Mouse (Mus musculus) spleen, adult 2 months (tissue): Measurements from ENCODE around the gene Tmem179. TPM values are rescaled to one million over a fixed set of nuclear protein-coding genes. Genes with fewer than 3 reads are reported as not detected.
A peak's percentile ranks its signal among the peaks of the same experiment; 100 is the strongest.

ENCODE experiments used
- DNase-seq, 2 experiments: peaks; one replicate each; pipeline versions ENCODE4 v3.0.0 to v3.0.0-alpha.2; 2012 to 2021; ENCODE audit warnings: low spot score in 2 of 2, low read depth in 1 of 2
- H3K27ac ChIP-seq: fragments of 200-500 bp; 2 replicates; pipeline ENCODE4 v1.5.1; 2012; ENCODE audit warnings: low read length, inconsistent platforms; ENCODE audit not compliant: insufficient read depth
- H3K27me3 ChIP-seq: fragments of 200-500 bp; 2 replicates; pipeline ENCODE4 v1.6.1; 2012; ENCODE audit warnings: mild to moderate bottlenecking, moderate library complexity, low read length, inconsistent platforms; ENCODE audit not compliant: control insufficient read depth, insufficient read depth
- H3K36me3 ChIP-seq: fragments of 200-500 bp; 2 replicates; pipeline ENCODE4 v1.6.1; 2012; ENCODE audit warnings: mild to moderate bottlenecking, low read length, inconsistent platforms; ENCODE audit not compliant: control insufficient read depth, insufficient read depth
- H3K4me1 ChIP-seq: fragments of 200-500 bp; 2 replicates; pipeline ENCODE4 v1.6.1; 2011; ENCODE audit warnings: inconsistent platforms; ENCODE audit not compliant: control insufficient read depth, insufficient read depth, insufficient read length
- H3K4me3 ChIP-seq: fragments of 200-500 bp; 2 replicates; pipeline ENCODE4 v1.5.1; 2011; ENCODE audit warnings: mild to moderate bottlenecking, inconsistent platforms; ENCODE audit not compliant: insufficient read depth, insufficient read length; ENCODE audit errors: extremely low read depth
- CTCF ChIP-seq: fragments of 200-500 bp; IDR thresholded peaks from 2 replicates; pipeline ENCODE4 v1.5.1; 2011; ENCODE audit warnings: mild to moderate bottlenecking, inconsistent platforms; ENCODE audit not compliant: insufficient read depth, insufficient read length, insufficient replicate concordance; ENCODE audit errors: extremely low read depth
- POLR2A ChIP-seq: fragments of 200-500 bp; IDR thresholded peaks from 2 replicates; pipeline ENCODE4 v1.6.1; 2011; ENCODE audit warnings: low read depth, low read length, inconsistent platforms
- whole genome bisulfite sequencing: fragments of 180-500 bp; shearing (Covaris S2); methylation state at CpG from one replicate; pipeline ENCODE4 v1.1.7; 2018; 5-methylcytosine and 5-hydroxymethylcytosine counted together
- polyA plus RNA-seq: library from polyadenylated mRNA; depleted of rRNA; stranded (reverse); fragments of >200 nt; gene quantifications from 2 replicates; pipeline ENCODE4 v1.2.3, GENCODE M21; 2012

Gene Tmem179
- polyA plus RNA-seq, 1 experiment, result 0.02 TPM

DNA sequence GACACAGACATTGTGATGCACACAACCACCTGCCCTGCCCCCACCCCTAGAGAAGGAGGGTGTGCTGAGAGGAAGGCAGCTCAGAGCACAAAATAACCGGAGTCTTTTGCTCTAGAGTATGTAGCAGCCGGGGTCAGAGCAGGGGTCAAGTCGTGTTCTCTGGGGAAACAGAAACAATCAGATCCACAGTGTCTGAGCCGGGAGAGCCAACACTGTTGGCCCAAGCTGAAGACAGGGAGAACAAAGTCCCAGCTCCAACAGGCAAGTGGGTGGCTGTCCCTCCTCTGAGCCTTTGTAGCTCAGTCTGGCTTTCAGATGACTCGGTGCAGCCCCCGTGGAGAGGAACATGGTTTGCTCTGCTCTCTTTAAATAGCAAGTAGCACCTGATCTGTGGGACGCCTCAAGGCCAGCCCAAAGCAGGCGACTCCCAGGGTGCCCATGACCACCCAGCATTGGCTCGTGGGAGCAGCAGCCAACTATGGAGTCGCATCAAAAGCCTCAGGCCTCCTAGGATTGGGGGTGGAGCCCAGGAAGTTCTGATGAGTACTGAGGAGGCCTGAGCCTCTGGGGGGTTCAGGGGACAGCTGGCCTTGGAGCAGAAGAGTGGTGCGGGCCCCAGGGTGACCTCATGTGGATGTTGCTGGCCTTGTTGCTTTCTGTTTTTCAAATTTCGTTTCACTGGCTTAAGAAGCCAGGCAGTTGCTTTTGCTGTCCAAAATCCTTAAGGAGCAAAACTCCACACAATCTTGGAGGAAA lies 28.6 kb upstream of the Tmem179 start:
- TF ChIP-seq POLR2A, result no peak
- TF ChIP-seq CTCF, result no peak
- DNase-seq, result no peak
- Histone ChIP-seq H3K36me3 (no peaks in the 10 kb centered on the region), H3K4me3 (no peak overlapping the region), H3K4me1 (no peaks in the 10 kb centered on the region), H3K27ac (no peak overlapping the region), H3K27me3 (no peaks in the 10 kb centered on the region)
- WGBS, result 55% methylated on average over 12 of the region's 12 CpGs

DNA sequence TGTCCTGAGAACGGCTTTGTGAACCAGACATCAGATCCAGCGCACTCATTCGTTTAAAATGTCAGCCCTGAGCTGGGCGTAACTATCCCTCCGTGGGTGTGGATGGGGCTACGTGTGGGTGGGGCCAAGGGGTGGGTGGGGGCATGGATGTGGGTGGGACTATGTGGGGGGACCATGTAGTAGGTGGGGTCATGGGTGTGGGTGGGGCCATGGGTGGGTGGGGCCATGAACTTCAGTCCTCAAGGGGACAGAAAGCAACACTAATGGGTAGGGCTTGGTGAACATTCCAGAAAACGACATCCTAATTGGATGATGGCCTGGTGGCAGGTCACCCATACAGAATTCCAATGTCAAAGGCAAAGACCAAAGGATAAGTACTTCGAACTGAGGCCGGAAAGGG lies 27.4 kb upstream of the Tmem179 start:
- no peak for TF ChIP-seq POLR2A
- TF ChIP-seq CTCF, result no peak
- Histone ChIP-seq H3K27me3 (no peaks in the 10 kb centered on the region), H3K27ac (no peak overlapping the region), H3K36me3 (no peaks in the 10 kb centered on the region), H3K4me1 (no peaks in the 10 kb centered on the region), H3K4me3 (no peak overlapping the region)
- 74% methylated on average over 9 of the region's 9 CpGs for WGBS
- no peak for DNase-seq

DNA sequence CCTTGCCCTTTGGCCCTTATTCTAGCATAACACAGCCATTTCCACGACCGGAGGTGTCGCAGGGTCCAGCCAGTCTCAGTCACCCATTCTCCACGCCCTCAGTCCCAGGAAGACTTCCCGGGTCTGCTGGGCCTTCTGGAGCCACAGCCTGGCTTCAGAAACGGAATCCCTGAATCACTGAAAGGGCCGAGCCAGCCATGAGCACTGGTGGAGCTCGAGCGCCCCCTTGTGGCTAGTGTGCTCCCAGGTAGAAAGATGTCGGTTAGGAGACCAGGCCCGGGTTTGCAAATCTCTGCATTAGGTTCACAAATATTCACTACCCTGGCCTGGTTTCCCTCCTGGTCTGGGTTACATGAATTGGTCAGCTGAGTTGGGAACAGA lies 26.4 kb upstream of the Tmem179 start:
- DNase-seq, result peak; percentile 23 to 71
- H3K27ac ChIP-seq, result no peak overlapping the region
- no peaks in the 10 kb centered on the region for H3K36me3 ChIP-seq

DNA sequence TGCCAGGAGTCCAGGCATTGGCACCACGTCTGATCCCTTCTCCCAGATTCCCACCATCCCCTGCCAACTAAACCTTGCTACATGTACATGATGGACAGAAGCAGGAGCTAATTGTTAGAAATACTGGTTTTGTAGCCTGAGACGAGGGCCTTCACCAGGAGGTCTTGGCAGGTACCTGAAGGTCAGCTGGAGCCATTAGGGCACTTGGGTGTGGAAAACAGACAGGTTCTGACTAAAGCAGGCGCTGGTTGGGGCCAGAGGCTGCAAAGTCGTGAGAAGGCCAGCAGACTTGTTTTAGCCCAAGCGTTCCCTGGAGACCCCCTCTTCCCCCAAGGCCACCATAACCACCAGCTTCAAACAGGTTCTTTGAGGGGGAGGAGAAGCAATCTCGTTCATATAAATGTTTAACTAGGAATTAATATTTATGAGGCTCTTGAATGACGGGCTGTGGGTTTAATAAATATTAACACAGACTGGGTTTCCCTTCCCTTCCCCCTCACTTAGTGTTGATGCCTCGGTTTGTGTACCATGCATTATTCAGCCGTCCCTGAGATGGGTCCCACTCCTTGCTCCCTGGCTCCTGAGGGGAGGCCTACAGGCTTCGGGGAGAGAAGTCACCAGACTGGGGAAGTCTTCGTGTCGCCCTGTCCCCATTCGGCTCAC lies 25.8 kb upstream of the Tmem179 start:
- no peak overlapping the region for H3K27ac ChIP-seq
- H3K36me3 ChIP-seq, result no peaks in the 10 kb centered on the region
- WGBS, result 74% methylated on average over 13 of the region's 13 CpGs
- DNase-seq, result no peak
- H3K4me1 ChIP-seq, result no peaks in the 10 kb centered on the region
- H3K4me3 ChIP-seq, result no peak overlapping the region
- no peak for TF ChIP-seq CTCF
- TF ChIP-seq POLR2A, result no peak
- no peaks in the 10 kb centered on the region for H3K27me3 ChIP-seq

More for the DNA sequence above, 26.4 kb upstream of the Tmem179 start:
- Histone ChIP-seq H3K4me3 (no peak overlapping the region), H3K4me1 (no peaks in the 10 kb centered on the region), H3K27me3 (no peaks in the 10 kb centered on the region)
- 14% methylated on average over 11 of the region's 11 CpGs for WGBS
- TF ChIP-seq CTCF (peak; percentile 95), POLR2A (no peak)

DNA sequence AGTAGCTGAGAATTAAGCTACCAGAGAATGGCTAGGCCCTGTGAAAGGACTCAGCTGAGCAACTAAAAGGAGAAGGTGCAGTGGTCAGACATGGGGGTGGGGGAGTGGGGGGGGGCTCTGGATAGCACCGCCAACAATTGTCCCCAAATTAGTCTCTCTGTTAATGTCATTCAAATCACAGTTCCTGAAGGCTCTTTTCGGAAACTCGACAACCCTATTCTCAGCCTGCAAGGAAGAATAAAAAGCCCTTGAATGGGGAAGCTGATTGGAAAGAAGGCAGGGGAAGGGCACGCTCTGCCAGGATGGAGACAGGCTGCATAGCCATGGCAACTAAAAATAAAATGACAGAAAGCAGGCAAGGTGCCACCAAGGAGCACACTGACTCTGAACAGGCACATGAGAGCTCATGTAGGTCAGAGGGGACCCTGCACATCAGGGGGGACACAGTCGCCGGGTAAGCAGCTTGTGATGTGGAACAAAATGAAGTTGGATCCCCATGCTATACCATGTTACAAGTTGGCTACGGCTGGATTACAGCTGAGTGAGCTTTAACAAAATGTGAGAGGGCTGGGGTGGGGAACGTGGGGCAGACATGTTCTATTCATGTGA lies 25.0 kb upstream of the Tmem179 start:
- Histone ChIP-seq H3K4me1 (no peaks in the 10 kb centered on the region), H3K27me3 (no peaks in the 10 kb centered on the region), H3K27ac (no peak overlapping the region), H3K36me3 (no peaks in the 10 kb centered on the region), H3K4me3 (no peak overlapping the region)
- 86% methylated on average over 8 of the region's 8 CpGs for WGBS
- no peak for DNase-seq
- TF ChIP-seq POLR2A (no peak), CTCF (no peak)

DNA sequence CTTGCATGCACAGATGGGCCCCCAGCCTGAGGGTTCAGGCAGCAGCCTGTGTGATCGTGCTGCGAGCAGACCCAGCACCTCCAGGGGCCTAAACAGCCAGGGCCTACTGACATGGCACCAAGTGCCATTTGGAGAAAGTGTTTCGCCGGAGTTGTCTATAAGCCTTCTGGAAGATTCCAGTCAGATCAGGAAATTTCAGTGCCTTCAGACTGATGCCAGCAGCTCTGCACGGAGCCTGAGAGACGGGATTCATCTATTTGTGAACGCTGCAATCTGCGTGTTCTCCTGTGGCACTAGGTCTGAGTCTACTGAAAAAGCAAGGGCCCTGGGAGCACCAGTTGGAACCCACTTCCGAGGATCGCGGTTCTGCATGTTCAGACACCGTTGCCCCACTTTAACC lies 23.8 kb upstream of the Tmem179 start:
- H3K4me1 ChIP-seq, result no peaks in the 10 kb centered on the region
- H3K27me3 ChIP-seq, result no peaks in the 10 kb centered on the region
- H3K27ac ChIP-seq, result no peak overlapping the region
- DNase-seq, result no peak
- H3K4me3 ChIP-seq, result no peak overlapping the region
- no peak for TF ChIP-seq POLR2A
- TF ChIP-seq CTCF, result no peak
- no peaks in the 10 kb centered on the region for H3K36me3 ChIP-seq
- 92% methylated on average over 12 of the region's 12 CpGs for WGBS

DNA sequence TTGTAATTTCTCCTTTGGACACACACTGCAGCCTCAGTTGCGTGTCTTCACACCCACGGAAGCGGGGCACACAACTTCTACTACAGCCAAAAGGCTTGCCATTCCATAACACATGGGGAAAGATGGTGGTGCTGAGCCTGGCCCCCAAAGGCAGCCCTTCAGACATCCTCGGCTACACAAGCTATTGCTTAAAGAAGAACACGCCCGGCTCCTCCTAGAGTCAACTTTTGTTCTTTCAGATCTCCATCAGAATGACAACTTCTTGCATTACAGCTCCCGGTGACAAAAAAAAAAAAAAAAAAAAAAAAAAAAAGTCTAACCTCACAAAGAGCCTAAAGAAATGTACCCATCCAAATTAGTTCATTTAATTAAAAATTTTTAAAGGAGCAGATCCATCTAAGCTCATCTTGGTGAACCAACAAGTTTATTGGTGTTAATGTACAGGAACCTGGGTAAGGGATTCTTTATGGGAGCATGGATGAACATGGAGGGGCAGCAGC lies 23.0 kb upstream of the Tmem179 start:
- H3K27me3 ChIP-seq, result no peaks in the 10 kb centered on the region
- DNase-seq, result no peak
- no peak overlapping the region for H3K27ac ChIP-seq
- H3K36me3 ChIP-seq, result no peaks in the 10 kb centered on the region
- no peaks in the 10 kb centered on the region for H3K4me1 ChIP-seq
- TF ChIP-seq POLR2A, result no peak
- no peak for TF ChIP-seq CTCF
- 82% methylated on average over 7 of the region's 7 CpGs for WGBS
- H3K4me3 ChIP-seq, result no peak overlapping the region
